Comparison of ENCODE assay signal across 11 mouse cellular contexts in the genomic region with DNA sequence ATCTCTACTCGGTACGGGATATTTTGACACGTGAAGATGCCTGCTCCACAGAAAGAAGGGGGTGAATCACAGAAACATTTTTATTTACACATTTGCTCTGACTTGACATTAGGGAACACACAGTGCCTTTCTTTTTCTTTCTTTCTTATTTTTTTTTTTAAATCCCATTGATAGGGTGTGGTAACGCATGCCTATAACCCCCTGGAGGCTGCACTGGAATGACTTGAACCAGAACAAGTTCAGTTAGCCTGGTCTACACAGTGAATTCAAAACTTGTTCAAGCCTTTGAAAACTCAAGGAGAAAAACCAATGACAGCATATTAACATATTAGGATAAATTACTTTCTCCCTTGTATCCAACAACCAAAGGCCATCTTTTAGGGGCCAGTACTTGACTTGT. TPM values are rescaled to one million over a fixed set of nuclear protein-coding genes. Genes with fewer than 3 reads are reported as not detected.
"Had no signal": no experiment of that assay in that cellular context is flagged by ENCODE, and none has a peak within 500 bp of the region (broad histone marks: within the 10 kb centered on the region; RNA-seq: fewer than 3 reads in every experiment).

No protein-coding gene starts in this region.

- DNase-seq: gastrocnemius, postnatal 14 days; heart, postnatal 10 days; heart, postnatal 4 days; kidney, adult 18-20 months; kidney, adult 8-10 months; kidney, postnatal 10 days; kidney, postnatal 25 days; kidney, postnatal 4 days; liver; liver, embryonic 13.5 days had no signal

RNA-seq across cellular contexts. Expression of a gene that starts 27.1 kb away (rescaled TPM):
- total RNA-seq: granulocyte monocyte progenitor cell, adult 5-6 weeks had no signal
